Mouse (Mus musculus): Measurements from ENCODE around the gene Scpep1. TPM values are rescaled to one million over a fixed set of nuclear protein-coding genes. Genes with fewer than 3 reads are reported as not detected.

Scpep1 gene
- total RNA-seq, 4 experiments from 2014 or later = 18.7 to 25.9 (median 22.0) TPM

GRCm38 (mm10) chr11:88973776-88974701 lies 18.8 kb upstream of the Scpep1 start:
- DNase-seq (ENCODE audit: low spot score in 2 of 2) = peak; percentile 92

- DNase-seq (ENCODE audit: low spot score in 2 of 2) = no peak
Measured at GRCm38 (mm10) chr11:88970202-88970732, 15.0 kb upstream of the Scpep1 start, which contains the start of gene Coil. TSS of gene Coil (plus strand) at chr11:88970252.

- DNase-seq (ENCODE audit: low spot score in 2 of 2) = no peak
Measured at GRCm38 (mm10) chr11:88966881-88967361, 11.7 kb upstream of the Scpep1 start, which contains the start of gene Elobl. TSS of gene Elobl (minus strand) at chr11:88966931.

GRCm38 (mm10) chr11:88958851-88959250 lies 3.6 kb upstream of the Scpep1 start:
- DNase-seq (ENCODE audit: low spot score in 2 of 2) = no peak

GRCm38 (mm10) chr11:88954803-88955202 lies 462 bp downstream of the Scpep1 start:
- no peak for DNase-seq (ENCODE audit: low spot score in 2 of 2)

GRCm38 (mm10) chr11:88953582-88953981 lies 1.7 kb downstream of the Scpep1 start:
- DNase-seq (ENCODE audit: low spot score in 2 of 2) = no peak

- no peak for DNase-seq (ENCODE audit: low spot score in 2 of 2)
Measured at GRCm38 (mm10) chr11:88952117-88952516, 3.1 kb downstream of the Scpep1 start.

- no peak for DNase-seq (ENCODE audit: low spot score in 2 of 2)
Measured at GRCm38 (mm10) chr11:88951576-88951975, 3.7 kb downstream of the Scpep1 start.

- DNase-seq (ENCODE audit: low spot score in 2 of 2) = no peak
Measured at GRCm38 (mm10) chr11:88950640-88951250, 4.5 kb downstream of the Scpep1 start.

GRCm38 (mm10) chr11:88949802-88950639 lies 5.2 kb downstream of the Scpep1 start:
- no peak for DNase-seq (ENCODE audit: low spot score in 2 of 2)

GRCm38 (mm10) chr11:88948896-88949295 lies 6.4 kb downstream of the Scpep1 start:
- DNase-seq (ENCODE audit: low spot score in 2 of 2) = no peak

GRCm38 (mm10) chr11:88945971-88946585 lies 9.2 kb downstream of the Scpep1 start:
- no peak for DNase-seq (ENCODE audit: low spot score in 2 of 2)

- DNase-seq (ENCODE audit: low spot score in 2 of 2) = no peak
Measured at GRCm38 (mm10) chr11:88941489-88941888, 13.8 kb downstream of the Scpep1 start.

GRCm38 (mm10) chr11:88939634-88940033 lies 15.6 kb downstream of the Scpep1 start:
- peak in 1 of 2 experiments; percentile 61 for DNase-seq (ENCODE audit: low spot score in 2 of 2)

- DNase-seq (ENCODE audit: low spot score in 2 of 2) = no peak
Measured at GRCm38 (mm10) chr11:88938770-88939169, 16.5 kb downstream of the Scpep1 start.

- no peak for DNase-seq (ENCODE audit: low spot score in 2 of 2)
Measured at GRCm38 (mm10) chr11:88937886-88938285, 17.4 kb downstream of the Scpep1 start.

- DNase-seq (ENCODE audit: low spot score in 2 of 2) = peak in 1 of 2 experiments; percentile 76
Measured at GRCm38 (mm10) chr11:88934089-88935000, 20.9 kb downstream of the Scpep1 start.

- DNase-seq (ENCODE audit: low spot score in 2 of 2) = no peak
Measured at GRCm38 (mm10) chr11:88933030-88933429, 22.2 kb downstream of the Scpep1 start.

All from left cerebral cortex, adult 8-10 months (tissue).